Mouse (Mus musculus): ENCODE data around the gene Tram1l1.
"Not testable (repeated sequence)": the region's sequence is repeated elsewhere in the genome, so short reads cannot be mapped to it uniquely, and the experiment has no call there.

The Tram1l1 gene

GRCm38 (mm10) chr3:124320821-124321576 lies at the start of gene Tram1l1:
Gene Tram1l1, plus strand, starts transcription at chr3:124320855.
- peak; percentile 84 for DNase-seq (ENCODE audit: low spot score in 2 of 2)

GRCm38 (mm10) chr3:124271229-124271628 lies 49.4 kb upstream of the Tram1l1 start:
- no peak for DNase-seq (ENCODE audit: low spot score in 2 of 2)

GRCm38 (mm10) chr3:124271668-124272067 lies 49.0 kb upstream of the Tram1l1 start:
- no peak for DNase-seq (ENCODE audit: low spot score in 2 of 2)

DNA sequence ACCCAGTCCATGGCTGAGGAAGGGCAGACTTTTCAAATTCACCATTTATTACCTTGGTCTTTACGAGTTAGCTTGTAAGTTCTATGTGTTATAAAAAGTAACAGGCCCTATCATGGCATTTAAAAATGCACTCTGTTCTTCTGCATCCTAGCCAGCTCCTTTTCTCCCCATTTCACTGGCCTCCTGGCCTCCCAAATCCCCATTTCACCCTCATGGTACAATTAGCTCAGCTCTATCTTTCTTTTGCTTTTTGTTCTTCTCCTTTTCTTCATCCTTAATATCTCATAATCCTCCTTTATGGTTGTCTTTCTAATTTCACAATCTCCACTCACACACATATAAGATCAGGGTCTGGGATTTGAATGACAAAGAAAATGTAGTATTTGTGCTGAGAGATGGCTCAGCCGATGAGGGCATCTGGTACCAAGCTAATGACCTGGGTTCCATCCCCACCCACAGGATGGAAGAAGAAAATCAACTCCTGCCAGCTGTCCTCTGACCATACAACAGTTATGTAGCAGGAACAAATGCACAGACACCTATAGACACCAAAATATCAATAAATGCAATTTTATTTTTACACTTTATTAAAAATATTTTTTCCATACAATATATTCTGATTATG lies 48.1 kb upstream of the Tram1l1 start:
- no peak for DNase-seq (ENCODE audit: low spot score in 2 of 2)

DNA sequence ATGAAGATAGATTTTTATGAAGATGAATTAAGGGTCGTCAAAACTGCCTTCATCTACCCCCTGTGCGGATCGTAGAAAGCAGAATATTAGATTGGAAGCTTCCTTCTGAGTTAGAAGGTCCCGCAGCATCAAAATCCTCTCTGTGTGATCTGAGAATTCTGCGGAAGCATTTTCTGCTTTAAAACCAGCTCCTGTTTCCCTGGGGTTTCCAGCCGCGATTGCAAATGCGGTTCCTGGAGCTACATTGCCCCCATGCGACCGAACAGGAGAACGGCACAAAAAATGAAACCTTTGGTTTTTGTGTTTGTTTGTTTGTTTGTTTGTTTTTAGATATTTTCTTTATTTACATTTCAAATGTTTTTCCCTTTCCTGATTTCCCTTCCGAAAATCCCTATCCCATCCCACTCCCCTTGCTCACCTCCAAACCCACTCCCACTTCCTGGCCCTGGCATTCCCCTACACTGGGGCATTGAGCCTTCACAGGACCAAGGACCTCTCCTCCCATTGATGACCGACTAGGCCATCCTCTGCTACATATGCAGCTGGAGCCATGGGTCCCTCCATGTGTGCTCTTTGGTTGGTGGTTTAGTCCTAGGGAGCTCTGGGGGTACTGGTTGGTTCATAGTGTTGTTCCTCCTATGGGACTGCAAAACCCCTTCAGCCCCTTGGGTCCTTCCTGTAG lies 45.6 kb upstream of the Tram1l1 start:
- peak; percentile 47 to 51 for DNase-seq (ENCODE audit: low spot score in 2 of 2)

DNA sequence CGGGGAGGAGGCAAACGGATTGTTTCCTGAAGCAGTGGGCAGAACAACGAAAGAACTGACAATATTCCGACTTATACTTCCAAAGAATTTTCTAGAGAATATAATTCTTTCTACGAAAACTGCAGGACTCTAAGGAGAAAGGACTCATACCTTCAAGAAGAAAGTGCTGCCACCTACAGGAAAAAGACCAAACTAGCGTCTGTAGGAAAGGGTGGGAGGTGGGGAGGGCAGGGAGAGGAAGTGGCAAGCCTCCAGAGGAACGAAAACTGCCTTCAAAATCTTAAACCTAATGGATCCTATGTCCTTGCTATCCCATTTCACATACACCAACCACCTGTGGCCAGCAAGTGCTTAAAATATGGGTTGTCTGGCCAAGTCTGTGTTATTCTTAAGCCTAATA lies 31.7 kb upstream of the Tram1l1 start:
- DNase-seq (ENCODE audit: low spot score in 2 of 2), result not testable (repeated sequence)

GRCm38 (mm10) chr3:124319254-124319653 lies 1.4 kb upstream of the Tram1l1 start:
- DNase-seq (ENCODE audit: low spot score in 2 of 2), result no peak

GRCm38 (mm10) chr3:124320398-124320797 lies 257 bp upstream of the Tram1l1 start:
- DNase-seq (ENCODE audit: low spot score in 2 of 2), result peak in 1 of 2 experiments; percentile 5

- DNase-seq (ENCODE audit: low spot score in 2 of 2), result no peak
These were observed 25.8 kb downstream of the Tram1l1 start for GRCm38 (mm10) chr3:124346445-124346844.

DNA sequence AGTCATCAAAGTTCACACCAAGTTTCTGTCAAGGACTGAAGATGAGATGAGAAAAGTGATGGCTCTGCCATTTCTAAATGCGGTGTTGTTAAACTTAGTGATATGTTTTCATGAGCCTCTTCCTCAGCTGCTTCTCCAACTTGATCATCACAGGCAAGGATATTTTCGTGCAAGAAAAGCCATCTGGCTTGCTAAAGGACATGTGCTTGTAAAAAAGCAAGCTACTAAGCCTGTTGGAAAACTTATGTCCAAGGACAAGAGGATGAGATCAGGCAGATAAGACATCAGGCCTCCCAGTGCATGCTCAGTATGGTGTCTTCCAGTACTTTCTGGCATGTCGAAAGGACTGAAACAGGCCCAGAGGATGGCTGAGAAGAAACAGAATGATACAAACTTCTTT lies 36.9 kb downstream of the Tram1l1 start:
- DNase-seq (ENCODE audit: low spot score in 2 of 2), result peak; percentile 14 to 67

- no peak for DNase-seq (ENCODE audit: low spot score in 2 of 2)
These were observed 51.4 kb downstream of the Tram1l1 start for GRCm38 (mm10) chr3:124372031-124372430.

All from frontal cortex, postnatal 36 days (tissue).